Mouse (Mus musculus) 3T3-L1 (cell line): ENCODE measurements around the gene Zc3hc1.
"Not testable (repeated sequence)": the region's sequence is repeated elsewhere in the genome, so short reads cannot be mapped to it uniquely, and the experiment has no call there.

Source experiments
- DNase-seq: peaks from one replicate; pipeline ENCODE4 v3.0.0-alpha.2; 2015; ENCODE audit warnings: low read depth, low spot score

The Zc3hc1 gene

GRCm38 (mm10) chr6:30390714-30391697 is at the start of gene Zc3hc1:
Gene Zc3hc1, minus strand, starts transcription at chr6:30391028.
- DNase-seq, result peak; percentile 98

GRCm38 (mm10) chr6:30439576-30439975 is 48.7 kb upstream of the Zc3hc1 start:
- no peak for DNase-seq

- DNase-seq, result no peak
Observed at GRCm38 (mm10) chr6:30437054-30437453, 46.2 kb upstream of the Zc3hc1 start.

DNA sequence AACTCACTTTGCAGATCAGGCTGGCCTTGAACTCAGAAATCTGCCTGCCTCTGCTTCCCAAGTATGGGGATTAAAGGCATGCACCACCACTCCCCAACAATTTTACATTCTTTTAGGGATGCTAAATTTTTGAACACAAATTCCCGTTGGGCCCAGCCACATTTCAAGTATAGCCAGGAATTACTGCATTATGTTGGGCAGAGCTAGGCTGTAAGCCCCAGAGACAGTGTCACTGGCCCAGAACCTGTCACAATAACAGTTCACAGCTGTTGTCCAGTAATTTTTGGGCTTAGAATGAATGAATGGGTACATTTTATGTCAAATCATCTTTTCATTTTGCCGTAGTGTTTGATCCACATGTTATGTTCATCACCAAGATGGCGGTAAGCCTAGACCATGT is 45.6 kb upstream of the Zc3hc1 start:
- DNase-seq, result no peak

DNA sequence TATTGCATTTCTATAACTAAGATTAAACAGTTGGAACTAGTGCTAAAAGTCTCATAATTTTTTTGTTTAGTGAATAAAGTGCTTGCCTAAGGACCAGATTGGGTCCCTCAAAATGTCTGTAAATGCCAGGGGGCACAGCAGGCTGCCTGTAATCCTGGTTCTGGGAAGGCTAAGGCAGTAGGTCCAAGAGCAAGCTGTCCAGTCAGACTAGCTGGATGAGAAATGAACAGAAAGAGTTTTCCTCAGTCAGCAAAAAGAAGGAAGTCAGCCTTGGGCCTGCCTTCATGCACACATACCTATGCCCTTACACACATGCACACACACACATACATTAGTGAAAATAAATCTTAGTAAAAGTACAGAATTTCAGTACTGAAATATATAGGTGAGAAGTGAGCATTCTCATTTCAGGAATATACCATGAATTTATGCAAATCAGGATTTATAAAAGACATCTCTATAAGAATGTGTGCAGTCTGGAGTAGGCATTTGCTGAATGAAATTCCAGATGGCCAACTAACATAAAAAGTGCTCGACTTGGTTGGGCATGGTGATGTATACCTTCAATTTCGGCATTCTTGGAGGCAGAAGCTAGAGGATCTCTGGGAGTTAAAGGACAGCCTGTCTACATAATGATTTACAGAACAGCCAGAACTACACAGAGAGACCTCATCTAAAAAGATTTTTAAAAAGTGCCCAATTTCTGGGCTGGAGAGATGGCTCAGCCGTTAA is 41.8 kb upstream of the Zc3hc1 start:
- DNase-seq, result peak; percentile 81

DNA sequence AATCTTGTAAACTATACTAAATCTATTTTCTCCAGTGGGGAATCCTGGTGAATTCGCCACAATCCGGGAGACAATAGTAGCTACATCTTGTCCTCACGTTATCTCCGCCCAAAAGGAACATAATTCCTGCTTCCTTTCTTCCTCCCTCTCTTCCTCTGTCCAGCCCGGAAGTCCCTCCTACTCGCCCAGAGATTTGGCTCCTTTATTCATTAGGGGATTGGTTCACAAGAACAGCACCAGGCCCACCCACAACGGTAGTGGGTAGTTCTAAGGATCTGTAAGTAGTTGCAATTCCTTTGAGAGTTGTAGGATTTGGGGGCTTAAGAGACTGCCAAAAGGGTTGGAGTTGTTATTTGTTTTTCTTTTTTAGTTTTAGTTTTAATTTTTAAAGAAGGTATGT is 26.0 kb upstream of the Zc3hc1 start:
- no peak for DNase-seq

- DNase-seq, result no peak
Observed at GRCm38 (mm10) chr6:30416126-30416525, 25.3 kb upstream of the Zc3hc1 start.

GRCm38 (mm10) chr6:30411311-30411710 is 20.5 kb upstream of the Zc3hc1 start:
- no peak for DNase-seq

GRCm38 (mm10) chr6:30409399-30410093 is 18.7 kb upstream of the Zc3hc1 start:
- no peak for DNase-seq

DNA sequence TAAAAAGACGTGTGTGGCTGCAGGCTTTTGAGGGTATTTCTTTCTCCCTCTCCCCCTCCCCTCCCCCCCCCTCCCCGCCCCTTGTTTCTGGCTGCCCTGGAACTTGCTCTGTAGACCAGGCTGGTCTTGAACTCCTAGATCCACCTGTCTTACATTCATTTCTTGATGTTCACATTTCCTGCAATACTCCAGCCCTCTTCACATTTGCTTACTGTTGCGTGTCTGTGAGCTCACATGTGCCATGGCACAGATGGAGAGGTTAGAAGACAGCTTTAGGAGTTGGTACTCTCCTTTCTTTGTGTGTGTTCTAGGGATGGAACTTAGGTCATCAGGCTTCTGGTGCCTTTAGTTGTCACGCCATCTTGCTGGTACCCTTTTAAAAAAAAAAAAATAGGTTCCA is 17.4 kb upstream of the Zc3hc1 start:
- DNase-seq, result no peak

DNA sequence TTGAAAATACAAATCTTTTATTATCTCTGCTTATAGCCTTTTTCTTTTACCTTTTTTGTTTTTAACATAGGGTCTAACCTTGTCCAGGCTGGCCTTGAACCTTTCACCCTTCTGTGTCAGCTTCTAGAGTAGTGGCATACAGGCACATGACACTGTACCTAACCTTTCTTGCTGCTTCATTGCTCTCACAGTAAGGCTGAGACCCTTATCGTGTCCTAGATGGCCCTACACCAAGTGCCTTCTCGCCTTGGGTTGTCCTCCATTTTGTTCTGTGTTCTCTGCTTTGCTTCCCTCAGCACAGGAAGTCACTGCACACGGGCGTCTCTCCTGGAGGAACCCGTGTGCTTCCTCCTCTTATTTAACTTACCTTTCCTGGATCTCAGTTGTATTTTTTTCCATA is 13.8 kb upstream of the Zc3hc1 start:
- no peak for DNase-seq

DNA sequence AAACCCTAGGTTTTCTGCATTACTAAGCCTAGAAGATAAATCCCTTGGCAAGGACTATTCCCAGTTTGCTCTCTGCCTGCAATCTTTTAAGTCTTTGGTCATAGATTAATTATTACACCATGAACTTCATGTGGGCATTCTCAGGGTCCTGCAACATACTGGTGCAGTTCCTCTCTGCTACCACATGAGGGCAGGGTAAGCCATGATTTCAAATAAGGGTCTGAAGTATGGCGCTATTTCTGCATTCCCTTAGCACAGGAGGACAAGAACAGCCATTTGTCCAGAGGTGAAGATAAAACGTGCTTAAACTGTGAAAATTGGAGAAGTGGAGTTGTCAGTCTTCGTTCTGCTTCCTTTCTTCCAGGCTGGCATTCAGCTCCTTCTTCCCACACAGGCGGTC is 12.6 kb upstream of the Zc3hc1 start:
- DNase-seq, result peak; percentile 92

GRCm38 (mm10) chr6:30402091-30402491 is 11.3 kb upstream of the Zc3hc1 start:
- peak; percentile 58 for DNase-seq

GRCm38 (mm10) chr6:30401308-30402015 is 10.6 kb upstream of the Zc3hc1 start, which contains the start of gene Klhdc10:
Gene Klhdc10, plus strand, starts transcription at chr6:30401868.
- DNase-seq, result peak; percentile 100

- DNase-seq, result peak; percentile 54
Observed at GRCm38 (mm10) chr6:30400716-30401115, 9.9 kb upstream of the Zc3hc1 start.

GRCm38 (mm10) chr6:30400146-30400545 is 9.3 kb upstream of the Zc3hc1 start:
- no peak for DNase-seq

DNA sequence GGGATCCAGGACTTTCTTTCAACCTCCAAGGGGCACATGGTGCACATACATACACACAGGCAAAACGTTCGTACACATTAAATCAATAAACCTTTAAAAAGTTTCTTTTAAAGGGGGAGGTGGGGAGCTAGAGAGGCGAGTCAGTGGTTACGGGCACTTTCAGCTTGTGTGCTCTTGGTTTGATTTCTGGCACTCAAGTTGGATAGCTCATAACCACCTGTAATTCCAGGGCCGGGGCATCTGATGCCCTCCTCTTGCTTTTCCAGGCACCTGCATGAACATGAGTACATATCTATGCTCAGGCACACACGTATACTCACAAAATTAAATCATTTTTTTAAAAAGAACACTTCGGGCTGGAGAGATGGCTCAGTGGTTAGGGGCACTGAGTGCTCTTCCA is 1.2 kb upstream of the Zc3hc1 start:
- no peak for DNase-seq

DNA sequence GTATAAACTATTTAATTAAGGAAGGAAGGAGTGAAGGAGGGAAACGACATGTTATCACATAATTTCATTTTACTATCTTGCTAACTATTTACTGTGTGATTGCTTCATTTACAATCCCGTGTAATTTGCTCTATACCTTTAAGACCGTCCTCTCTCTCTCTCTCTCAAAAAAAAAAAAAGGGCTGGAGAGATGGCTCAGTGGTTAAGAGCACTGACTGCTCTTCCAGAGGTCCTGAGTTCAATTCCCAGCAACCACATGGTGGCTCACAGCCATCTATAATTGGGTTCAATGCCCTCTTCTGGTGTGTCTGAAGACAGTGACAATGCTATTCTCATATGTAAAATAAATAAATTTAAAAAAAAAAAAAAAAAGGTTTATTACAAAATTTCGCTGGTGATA is 557 bp downstream of the Zc3hc1 start:
- DNase-seq, result not testable (repeated sequence)

- DNase-seq, result peak; percentile 59
Observed at GRCm38 (mm10) chr6:30381116-30381515, 9.7 kb downstream of the Zc3hc1 start.

- no peak for DNase-seq
Observed at GRCm38 (mm10) chr6:30375791-30376190, 15.0 kb downstream of the Zc3hc1 start.
